Mouse (Mus musculus): Measurements from ENCODE around the gene Nptxr. TPM values are rescaled to one million over a fixed set of nuclear protein-coding genes. Genes with fewer than 3 reads are reported as not detected.

The Nptxr gene
- polyA plus RNA-seq, 1 experiment from 2014 or later: 5.4 TPM

- Histone ChIP-seq H3K4me1 (peaks cover 6% of the 10 kb centered on the region), H3K9ac (no peak overlapping the region), H3K27me3 (peaks cover 39% of the 10 kb centered on the region), H3K4me2 (no peak overlapping the region), H3K36me3 (no peaks in the 10 kb centered on the region), H3K4me3 (no peak overlapping the region), H3K27ac (no peak overlapping the region), H3K9me3 (no peaks in the 10 kb centered on the region)
- WGBS: 87% methylated on average over 10 of the region's 10 CpGs
- ATAC-seq (ENCODE audit: insufficient number of reproducible peaks, insufficient read depth, low FRiP score, low TSS enrichment, low read depth): no peak
These were observed 6.0 kb downstream of the Nptxr start for GRCm38 (mm10) chr15:79798591-79798990.

- no peak for ATAC-seq (ENCODE audit: insufficient number of reproducible peaks, insufficient read depth, low FRiP score, low TSS enrichment, low read depth)
- WGBS: 78% methylated on average over 8 of the region's 8 CpGs
- Histone ChIP-seq H3K4me1 (no peaks in the 10 kb centered on the region), H3K4me2 (no peak overlapping the region), H3K9me3 (no peaks in the 10 kb centered on the region), H3K9ac (no peak overlapping the region), H3K4me3 (no peak overlapping the region), H3K27ac (no peak overlapping the region), H3K36me3 (no peaks in the 10 kb centered on the region), H3K27me3 (peaks cover 30% of the 10 kb centered on the region)
These were observed 6.9 kb downstream of the Nptxr start for GRCm38 (mm10) chr15:79797680-79798079.

GRCm38 (mm10) chr15:79797096-79797495 is 7.5 kb downstream of the Nptxr start:
- ATAC-seq (ENCODE audit: insufficient number of reproducible peaks, insufficient read depth, low FRiP score, low TSS enrichment, low read depth): no peak
- H3K4me3 ChIP-seq: no peak overlapping the region
- H3K9ac ChIP-seq: no peak overlapping the region
- no peaks in the 10 kb centered on the region for H3K4me1 ChIP-seq
- no peaks in the 10 kb centered on the region for H3K36me3 ChIP-seq
- H3K4me2 ChIP-seq: no peak overlapping the region
- peaks cover 30% of the 10 kb centered on the region for H3K27me3 ChIP-seq
- no peak overlapping the region for H3K27ac ChIP-seq
- no peaks in the 10 kb centered on the region for H3K9me3 ChIP-seq
- 84% methylated on average over 7 of the region's 7 CpGs for WGBS

GRCm38 (mm10) chr15:79796256-79796655 is 8.3 kb downstream of the Nptxr start:
- Histone ChIP-seq H3K27me3 (peaks cover 23% of the 10 kb centered on the region), H3K36me3 (no peaks in the 10 kb centered on the region), H3K9ac (no peak overlapping the region), H3K9me3 (no peaks in the 10 kb centered on the region), H3K4me3 (no peak overlapping the region), H3K4me2 (no peak overlapping the region), H3K4me1 (no peaks in the 10 kb centered on the region), H3K27ac (no peak overlapping the region)
- no peak for ATAC-seq (ENCODE audit: insufficient number of reproducible peaks, insufficient read depth, low FRiP score, low TSS enrichment, low read depth)
- 83% methylated on average over 12 of the region's 12 CpGs for WGBS

GRCm38 (mm10) chr15:79794173-79794572 is 10.4 kb downstream of the Nptxr start:
- Histone ChIP-seq H3K9ac (no peak overlapping the region), H3K27me3 (peaks cover 11% of the 10 kb centered on the region), H3K27ac (no peak overlapping the region), H3K4me2 (no peak overlapping the region), H3K36me3 (no peaks in the 10 kb centered on the region), H3K4me1 (no peaks in the 10 kb centered on the region), H3K9me3 (no peaks in the 10 kb centered on the region), H3K4me3 (no peak overlapping the region)
- 20% methylated on average over 20 of the region's 20 CpGs for WGBS
- no peak for ATAC-seq (ENCODE audit: insufficient number of reproducible peaks, insufficient read depth, low FRiP score, low TSS enrichment, low read depth)

GRCm38 (mm10) chr15:79793076-79793475 is 11.5 kb downstream of the Nptxr start:
- Histone ChIP-seq H3K9me3 (no peaks in the 10 kb centered on the region), H3K27ac (no peak overlapping the region), H3K4me3 (no peak overlapping the region), H3K4me1 (no peaks in the 10 kb centered on the region), H3K27me3 (peaks cover 11% of the 10 kb centered on the region), H3K36me3 (no peaks in the 10 kb centered on the region), H3K4me2 (no peak overlapping the region), H3K9ac (no peak overlapping the region)
- 90% methylated on average over 9 of the region's 9 CpGs for WGBS
- ATAC-seq (ENCODE audit: insufficient number of reproducible peaks, insufficient read depth, low FRiP score, low TSS enrichment, low read depth): no peak

GRCm38 (mm10) chr15:79792455-79792854 is 12.1 kb downstream of the Nptxr start:
- WGBS: 19% methylated on average over 19 of the region's 19 CpGs
- Histone ChIP-seq H3K36me3 (no peaks in the 10 kb centered on the region), H3K9me3 (no peaks in the 10 kb centered on the region), H3K4me1 (no peaks in the 10 kb centered on the region), H3K4me3 (no peak overlapping the region), H3K9ac (no peak overlapping the region), H3K27ac (no peak overlapping the region), H3K27me3 (peaks cover 11% of the 10 kb centered on the region), H3K4me2 (no peak overlapping the region)
- no peak for ATAC-seq (ENCODE audit: insufficient number of reproducible peaks, insufficient read depth, low FRiP score, low TSS enrichment, low read depth)

- ATAC-seq (ENCODE audit: insufficient number of reproducible peaks, insufficient read depth, low FRiP score, low TSS enrichment, low read depth): no peak
- Histone ChIP-seq H3K27ac (no peak overlapping the region), H3K9me3 (no peaks in the 10 kb centered on the region), H3K4me3 (no peak overlapping the region), H3K9ac (no peak overlapping the region), H3K4me1 (no peaks in the 10 kb centered on the region), H3K4me2 (no peak overlapping the region), H3K36me3 (no peaks in the 10 kb centered on the region), H3K27me3 (peaks cover 11% of the 10 kb centered on the region)
- WGBS: 3% methylated on average over 12 of the region's 12 CpGs
These were observed 13.1 kb downstream of the Nptxr start for GRCm38 (mm10) chr15:79791502-79791901.

- ATAC-seq (ENCODE audit: insufficient number of reproducible peaks, insufficient read depth, low FRiP score, low TSS enrichment, low read depth): no peak
- Histone ChIP-seq H3K27ac (no peak overlapping the region), H3K27me3 (peaks cover 11% of the 10 kb centered on the region), H3K4me1 (no peaks in the 10 kb centered on the region), H3K9me3 (no peaks in the 10 kb centered on the region), H3K36me3 (no peaks in the 10 kb centered on the region), H3K4me2 (no peak overlapping the region), H3K4me3 (no peak overlapping the region), H3K9ac (no peak overlapping the region)
- 78% methylated on average over 6 of the region's 6 CpGs for WGBS
These were observed 13.7 kb downstream of the Nptxr start for GRCm38 (mm10) chr15:79790905-79791304.

- H3K27ac ChIP-seq: no peak overlapping the region
- H3K27me3 ChIP-seq: peaks cover 13% of the 10 kb centered on the region
- no peak overlapping the region for H3K4me2 ChIP-seq
- no peak overlapping the region for H3K4me3 ChIP-seq
- no peaks in the 10 kb centered on the region for H3K4me1 ChIP-seq
- no peak overlapping the region for H3K9ac ChIP-seq
- H3K9me3 ChIP-seq: no peaks in the 10 kb centered on the region
- no peaks in the 10 kb centered on the region for H3K36me3 ChIP-seq
- no peak for ATAC-seq (ENCODE audit: insufficient number of reproducible peaks, insufficient read depth, low FRiP score, low TSS enrichment, low read depth)
- WGBS: 51% methylated on average over 8 of the region's 8 CpGs
These were observed 14.5 kb downstream of the Nptxr start for GRCm38 (mm10) chr15:79790111-79790510.

GRCm38 (mm10) chr15:79787815-79788214 is 16.8 kb downstream of the Nptxr start:
- Histone ChIP-seq H3K4me2 (no peak overlapping the region), H3K27ac (no peak overlapping the region), H3K9me3 (no peaks in the 10 kb centered on the region), H3K4me3 (no peak overlapping the region), H3K36me3 (no peaks in the 10 kb centered on the region), H3K4me1 (no peaks in the 10 kb centered on the region), H3K9ac (no peak overlapping the region), H3K27me3 (peaks cover 8% of the 10 kb centered on the region)
- 58% methylated on average over 8 of the region's 8 CpGs for WGBS
- ATAC-seq (ENCODE audit: insufficient number of reproducible peaks, insufficient read depth, low FRiP score, low TSS enrichment, low read depth): no peak

- no peak overlapping the region for H3K4me3 ChIP-seq
- H3K4me2 ChIP-seq: no peak overlapping the region
- H3K27ac ChIP-seq: no peak overlapping the region
- no peaks in the 10 kb centered on the region for H3K36me3 ChIP-seq
- H3K9ac ChIP-seq: no peak overlapping the region
- WGBS: 48% methylated on average over 1 of the region's 1 CpGs
- H3K4me1 ChIP-seq: peaks cover under 1% of the 10 kb centered on the region; the same call in 1 of the 2 replicates
- no peak for ATAC-seq (ENCODE audit: insufficient number of reproducible peaks, insufficient read depth, low FRiP score, low TSS enrichment, low read depth)
- peaks cover 2% of the 10 kb centered on the region; the same call in 1 of the 2 replicates for H3K27me3 ChIP-seq
- no peaks in the 10 kb centered on the region for H3K9me3 ChIP-seq
These were observed 19.5 kb downstream of the Nptxr start for GRCm38 (mm10) chr15:79785056-79785455.

GRCm38 (mm10) chr15:79777749-79778148 is 26.8 kb downstream of the Nptxr start, which contains the start of gene Dnal4:
Gene Dnal4 (minus strand): TSS chr15:79777849.
- Histone ChIP-seq H3K4me2 (no peak within 1 kb of the TSS), H3K9me3 (no peaks in the 10 kb centered on the region), H3K4me1 (peaks cover 24% of the 10 kb centered on the region), H3K27ac (no peak within 1 kb of the TSS), H3K27me3 (no peaks in the 10 kb centered on the region), H3K36me3 (no peaks in the 10 kb centered on the region), H3K4me3 (no peak within 1 kb of the TSS), H3K9ac (no peak within 1 kb of the TSS)
- ATAC-seq (ENCODE audit: insufficient number of reproducible peaks, insufficient read depth, low FRiP score, low TSS enrichment, low read depth): no peak

Data from embryonic facial prominence, embryonic 13.5 days (tissue).